Mouse (Mus musculus) right cerebral cortex, postnatal 36 days (tissue): Measurements from ENCODE around the gene Rasgef1b.
"Not testable (repeated sequence)": the region's sequence is repeated elsewhere in the genome, so short reads cannot be mapped to it uniquely, and the experiment has no call there.

ENCODE experiments used
- DNase-seq, 2 experiments: peaks; one replicate each; pipeline ENCODE4 v3.0.0; 2022; ENCODE audit warnings: low spot score in 2 of 2, mixed read lengths in 1 of 2

Gene Rasgef1b

DNA sequence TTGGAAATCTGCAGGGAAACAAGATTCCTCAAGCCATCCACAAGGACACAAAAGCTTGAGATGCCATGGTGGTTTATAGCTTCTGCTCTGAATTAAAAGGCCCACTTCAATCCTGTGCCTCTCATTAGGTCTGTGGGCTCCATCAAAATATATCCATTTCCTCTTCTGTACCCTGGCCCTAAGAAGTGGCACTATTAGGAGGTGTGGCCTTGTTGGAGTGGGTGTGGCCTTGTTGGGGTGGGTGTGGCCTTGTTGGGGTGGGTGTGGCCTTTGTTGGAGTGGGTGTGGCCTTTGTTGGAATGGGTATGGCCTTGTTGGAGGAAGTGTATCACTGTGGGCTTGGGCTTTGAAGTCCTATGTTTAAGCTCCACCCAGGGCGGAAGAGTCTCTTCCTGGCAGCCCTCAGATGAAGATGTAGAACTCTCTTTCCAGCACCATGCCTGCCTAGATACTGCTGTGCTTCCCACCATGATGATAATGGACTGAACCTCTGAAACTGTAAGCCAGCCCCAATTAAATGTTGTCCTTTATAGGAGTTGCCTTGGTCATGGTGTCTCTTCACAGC is 512.2 kb downstream of the Rasgef1b start:
- DNase-seq, result not testable (repeated sequence)

- no peak for DNase-seq
Observed at GRCm38 (mm10) chr5:99215207-99216157, 513.4 kb downstream of the Rasgef1b start.

GRCm38 (mm10) chr5:99214400-99214799 is 514.5 kb downstream of the Rasgef1b start:
- peak in 1 of 2 experiments; percentile 39 for DNase-seq

DNA sequence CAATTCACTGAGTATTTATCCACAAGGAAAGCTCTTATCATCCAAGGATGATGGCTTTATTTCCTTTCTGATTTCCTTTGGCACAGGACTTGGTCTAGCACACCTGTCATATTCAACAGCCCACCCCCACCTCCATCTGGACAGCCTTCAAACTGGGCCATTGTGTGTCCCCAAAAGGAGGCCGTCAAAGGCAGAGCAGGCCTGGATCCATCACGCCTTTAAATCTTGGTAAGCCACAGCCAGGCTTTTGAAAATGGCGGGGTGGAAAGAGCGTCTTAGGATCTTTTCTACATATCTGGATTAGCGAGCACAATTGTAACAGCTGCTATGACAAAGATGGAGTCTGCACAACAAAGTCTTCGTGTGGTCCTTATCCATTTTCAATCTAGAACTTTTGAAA is 515.7 kb downstream of the Rasgef1b start:
- no peak for DNase-seq

DNA sequence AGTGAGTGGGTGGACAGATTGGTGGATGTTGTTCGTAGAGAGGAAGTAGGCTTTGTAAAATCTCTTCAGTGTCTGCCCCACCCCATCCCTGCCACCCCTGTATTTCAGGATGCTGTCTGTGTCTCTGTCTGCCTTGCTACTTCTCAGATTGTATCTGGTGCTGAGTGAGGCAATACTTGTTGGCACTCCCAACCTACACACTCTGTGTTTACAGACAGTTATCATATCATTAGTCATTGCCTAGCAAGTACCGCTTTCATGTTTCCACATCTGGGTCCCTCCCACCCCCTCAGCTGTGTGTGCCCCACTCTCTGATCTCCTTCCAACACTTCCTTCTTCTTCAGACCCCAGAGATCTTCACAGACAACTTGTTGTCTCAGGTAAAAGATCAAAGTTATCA is 525.4 kb downstream of the Rasgef1b start:
- DNase-seq, result no peak

DNA sequence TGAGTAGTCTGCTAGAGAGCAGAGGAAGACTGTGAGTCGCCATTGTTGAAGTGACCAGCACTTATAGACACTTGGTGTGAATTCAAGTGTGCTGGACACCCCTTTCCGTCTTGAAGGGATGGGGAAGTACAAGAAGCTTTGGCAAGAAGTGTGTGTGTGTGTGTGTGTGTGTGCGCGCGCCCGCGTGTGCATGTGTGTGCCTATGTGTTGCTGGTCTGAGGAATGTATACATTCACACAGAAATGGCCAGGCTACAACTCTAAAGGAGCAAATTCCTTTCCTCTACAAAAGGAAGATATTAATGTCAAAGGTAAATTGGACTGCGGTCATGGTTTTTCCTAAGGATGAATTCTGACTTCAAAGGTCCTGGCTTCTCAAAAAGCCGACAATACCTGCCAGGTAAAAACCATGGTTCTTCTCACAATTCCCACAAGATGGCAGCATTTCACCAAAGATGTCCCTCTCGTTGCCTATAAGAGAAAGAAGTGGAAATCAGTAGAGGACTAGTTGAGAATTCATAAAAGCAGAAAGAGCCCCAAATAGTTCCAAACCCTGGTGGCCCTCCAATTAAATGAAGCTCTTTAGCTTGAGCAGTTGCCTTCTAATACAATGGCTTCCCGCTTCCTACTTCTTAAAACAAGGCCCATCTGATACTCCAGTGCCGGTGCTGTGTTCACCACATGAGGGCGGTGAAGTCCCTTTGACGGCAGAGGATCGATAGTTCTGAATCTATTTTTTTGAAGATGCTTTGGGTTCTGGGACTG is 526.6 kb downstream of the Rasgef1b start:
- no peak for DNase-seq

GRCm38 (mm10) chr5:99195436-99195835 is 533.4 kb downstream of the Rasgef1b start:
- no peak for DNase-seq

DNA sequence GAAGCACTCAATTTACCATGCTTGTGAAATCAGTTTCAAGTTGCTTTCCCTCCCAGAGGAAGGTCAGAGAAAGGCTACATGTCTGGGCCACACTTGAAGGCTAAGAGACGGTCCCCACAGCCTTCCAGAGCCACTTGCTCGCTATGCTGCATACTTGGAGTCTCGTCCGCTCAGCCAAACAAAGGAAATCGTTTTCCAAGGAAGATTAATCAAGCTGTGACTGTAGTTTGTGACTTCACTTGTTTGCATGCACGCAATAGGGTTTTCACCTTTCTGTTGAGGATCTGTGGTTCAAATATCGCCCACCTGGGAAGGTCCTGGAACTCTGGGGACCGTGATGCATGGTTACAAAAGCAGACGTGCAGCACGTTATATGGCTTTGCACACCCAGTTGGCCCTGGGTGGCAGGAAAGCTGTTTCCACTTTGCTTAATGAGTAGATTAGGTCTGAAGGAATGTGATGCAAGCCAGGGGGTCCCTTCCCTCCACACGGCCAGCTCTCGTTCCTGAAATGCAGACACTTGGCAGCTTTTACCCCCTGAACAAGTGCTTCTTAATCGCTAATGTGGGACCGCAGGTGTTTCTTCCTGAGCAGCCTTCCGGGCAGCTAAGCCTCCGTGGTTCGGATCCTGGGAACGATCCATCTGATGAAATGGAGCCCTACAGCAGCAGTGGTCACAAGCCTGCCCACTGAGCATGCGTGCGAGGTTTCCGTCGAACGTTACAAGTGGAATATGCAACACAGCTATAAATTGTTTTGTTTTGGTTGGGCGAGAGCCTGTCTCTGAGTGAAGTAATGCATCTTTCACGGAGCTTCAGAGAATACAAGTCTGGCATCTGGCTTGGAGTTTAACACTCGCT is 537.7 kb downstream of the Rasgef1b start:
- no peak for DNase-seq

GRCm38 (mm10) chr5:99183637-99184036 is 545.2 kb downstream of the Rasgef1b start:
- DNase-seq, result no peak

DNA sequence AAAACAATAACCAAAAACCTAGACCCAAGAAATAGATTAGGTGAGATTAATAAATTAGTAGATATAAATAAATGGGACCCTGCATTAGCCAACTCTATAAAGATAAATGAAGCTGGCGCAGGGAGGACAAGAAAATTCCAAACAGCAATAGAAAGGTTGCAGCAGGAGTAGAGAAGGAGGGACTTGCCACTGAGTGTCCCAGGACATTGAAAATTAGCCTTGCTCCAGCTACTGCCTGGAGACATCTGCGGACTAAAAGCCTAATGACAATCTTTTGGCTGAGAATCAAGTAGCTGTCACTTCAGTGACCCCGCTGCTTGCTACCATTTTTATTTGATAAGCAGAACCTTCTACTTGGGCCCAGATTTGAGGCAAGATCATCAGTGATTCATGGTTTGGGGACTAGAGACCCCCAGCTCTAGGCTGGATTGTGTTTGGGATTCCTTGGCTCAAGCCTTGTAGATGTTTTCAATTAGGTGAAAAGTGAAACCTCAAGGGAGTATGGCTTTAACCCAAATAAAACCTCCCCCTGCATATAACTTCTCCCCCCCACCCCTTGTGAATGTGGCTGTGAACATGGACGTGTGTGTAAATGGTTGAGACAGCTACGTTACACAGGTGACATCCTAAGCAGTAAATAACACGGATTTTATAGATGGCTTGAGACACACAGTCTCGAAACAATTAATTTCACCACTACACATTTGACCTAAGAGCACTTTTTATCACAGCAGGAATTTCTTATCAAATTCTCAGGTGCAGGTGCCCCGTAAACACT is 554.1 kb downstream of the Rasgef1b start:
- no peak for DNase-seq

DNA sequence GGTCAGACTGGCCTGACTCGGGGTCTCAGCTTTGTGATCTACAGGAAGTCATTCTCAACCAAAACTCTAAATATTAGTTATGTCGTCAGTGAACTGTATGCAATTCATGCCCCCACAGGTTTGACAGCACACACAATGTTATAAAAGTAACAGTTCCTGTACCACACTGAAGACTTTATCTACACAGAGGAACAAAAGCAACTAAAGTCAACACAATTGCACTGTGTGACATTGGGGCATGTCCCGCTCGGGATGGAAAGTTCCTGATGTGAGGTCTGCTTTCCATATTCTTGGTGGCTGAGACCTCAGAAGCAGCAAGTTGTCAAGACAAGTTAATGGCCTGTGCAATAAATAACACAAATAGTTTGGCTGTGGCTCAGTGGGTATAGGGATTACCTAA is 559.0 kb downstream of the Rasgef1b start:
- DNase-seq, result no peak

GRCm38 (mm10) chr5:99167767-99168166 is 561.1 kb downstream of the Rasgef1b start:
- DNase-seq, result no peak
